ENCODE assay signal across 28 mouse cellular contexts in the genomic region with DNA sequence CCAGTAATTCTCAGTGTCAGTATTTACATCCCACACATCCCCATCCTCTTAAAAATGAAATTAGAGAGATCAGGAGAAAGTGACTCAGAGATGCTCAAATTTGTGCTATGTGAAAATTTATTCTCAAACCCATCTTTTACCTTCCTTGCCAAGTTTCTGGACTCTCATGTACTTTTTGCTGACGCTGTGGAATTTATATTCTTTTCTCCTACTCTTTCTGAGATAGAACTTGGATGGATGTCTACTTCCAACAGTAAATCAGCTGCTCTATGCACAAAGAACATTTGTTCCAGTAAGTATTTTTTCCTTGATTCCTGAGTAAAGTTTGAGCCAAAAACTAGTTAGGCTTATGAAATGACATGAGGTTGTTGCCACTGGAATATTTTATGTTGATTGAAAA.
"Had no signal": no experiment of that assay in that cellular context is flagged by ENCODE, and none has a peak within 500 bp of the region (broad histone marks: within the 10 kb centered on the region; RNA-seq: fewer than 3 reads in every experiment).

No protein-coding gene starts in this region.

- H3K4me3 ChIP-seq: embryonic facial prominence, embryonic 10.5 days; embryonic facial prominence, embryonic 12.5 days; embryonic facial prominence, embryonic 13.5 days; embryonic facial prominence, embryonic 15.5 days; erythroblast, embryonic 14.5 days; forebrain, embryonic 10.5 days; forebrain, embryonic 12.5 days; forebrain, embryonic 13.5 days; forebrain, embryonic 15.5 days; gastrocnemius, adult 2 months; heart, adult 2 months; heart, embryonic 10.5 days had no signal

- H3K36me3 ChIP-seq: embryonic facial prominence, embryonic 10.5 days; embryonic facial prominence, embryonic 12.5 days; embryonic facial prominence, embryonic 13.5 days; embryonic facial prominence, embryonic 15.5 days; forebrain, embryonic 10.5 days; forebrain, embryonic 12.5 days; forebrain, embryonic 15.5 days; heart, embryonic 10.5 days had no signal

- H3K27ac ChIP-seq: embryonic facial prominence, embryonic 10.5 days; embryonic facial prominence, embryonic 12.5 days; embryonic facial prominence, embryonic 13.5 days; embryonic facial prominence, embryonic 15.5 days; forebrain, embryonic 10.5 days; forebrain, embryonic 12.5 days; forebrain, embryonic 13.5 days; forebrain, embryonic 15.5 days; gastrocnemius, adult 2 months; heart, adult 2 months; heart, embryonic 10.5 days had no signal

- H3K4me2 ChIP-seq: embryonic facial prominence, embryonic 12.5 days; embryonic facial prominence, embryonic 13.5 days; embryonic facial prominence, embryonic 15.5 days; forebrain, embryonic 12.5 days; forebrain, embryonic 13.5 days; forebrain, embryonic 15.5 days had no signal

- H3K4me1 ChIP-seq: embryonic facial prominence, embryonic 10.5 days; embryonic facial prominence, embryonic 12.5 days; embryonic facial prominence, embryonic 13.5 days; embryonic facial prominence, embryonic 15.5 days; forebrain, embryonic 10.5 days; forebrain, embryonic 12.5 days; forebrain, embryonic 13.5 days; forebrain, embryonic 15.5 days; heart, embryonic 10.5 days had no signal

- H3K9me3 ChIP-seq: embryonic facial prominence, embryonic 10.5 days; embryonic facial prominence, embryonic 12.5 days; embryonic facial prominence, embryonic 13.5 days; embryonic facial prominence, embryonic 15.5 days; forebrain, embryonic 10.5 days; forebrain, embryonic 12.5 days; forebrain, embryonic 13.5 days; forebrain, embryonic 15.5 days; heart, embryonic 10.5 days had no signal

- ATAC-seq: forebrain, embryonic 13.5 days; forebrain, embryonic 14.5 days; forebrain, embryonic 15.5 days; forebrain, embryonic 16.5 days; forebrain, postnatal 0 days had no signal

- H3K27me3 ChIP-seq: embryonic facial prominence, embryonic 12.5 days; embryonic facial prominence, embryonic 13.5 days; embryonic facial prominence, embryonic 15.5 days; forebrain, embryonic 12.5 days; forebrain, embryonic 13.5 days; forebrain, embryonic 15.5 days had no signal

- DNase-seq: cerebellum, adult 8-10 months; cerebellum, adult 9-10 months; cerebellum, adult 9-11 months; cerebellum, postnatal 10 days; cerebellum, postnatal 14 days; cerebellum, postnatal 25 days; cerebellum, postnatal 36 days; forebrain, postnatal 0 days; gastrocnemius, adult 2 months; gastrocnemius, postnatal 10 days; gastrocnemius, postnatal 14 days; gastrocnemius, postnatal 25 days; gastrocnemius, postnatal 36 days; heart, adult 11 months; heart, adult 18-20 months; heart, adult 2 months had no signal

- H3K9ac ChIP-seq: embryonic facial prominence, embryonic 12.5 days; embryonic facial prominence, embryonic 13.5 days; embryonic facial prominence, embryonic 15.5 days; forebrain, embryonic 12.5 days; forebrain, embryonic 13.5 days; forebrain, embryonic 15.5 days; forebrain, postnatal 0 days had no signal
